Mouse (Mus musculus) urinary bladder, postnatal 4 days (tissue): ENCODE measurements around the gene Adap1.
A peak's percentile ranks its signal among the peaks of the same experiment; 100 is the strongest.
"Not testable (repeated sequence)": the region's sequence is repeated elsewhere in the genome, so short reads cannot be mapped to it uniquely, and the experiment has no call there.

Experiments
- DNase-seq, 2 experiments: peaks; one replicate each; pipeline ENCODE4 v3.0.0; 2021 to 2022; ENCODE audit warnings: low spot score in 2 of 2

Gene Adap1

GRCm38 (mm10) chr5:139351134-139351533 is 25.7 kb upstream of the Adap1 start, which contains the start of gene Cox19:
Gene Cox19 (minus strand): TSS chr5:139351418.
- no peak for DNase-seq

DNA sequence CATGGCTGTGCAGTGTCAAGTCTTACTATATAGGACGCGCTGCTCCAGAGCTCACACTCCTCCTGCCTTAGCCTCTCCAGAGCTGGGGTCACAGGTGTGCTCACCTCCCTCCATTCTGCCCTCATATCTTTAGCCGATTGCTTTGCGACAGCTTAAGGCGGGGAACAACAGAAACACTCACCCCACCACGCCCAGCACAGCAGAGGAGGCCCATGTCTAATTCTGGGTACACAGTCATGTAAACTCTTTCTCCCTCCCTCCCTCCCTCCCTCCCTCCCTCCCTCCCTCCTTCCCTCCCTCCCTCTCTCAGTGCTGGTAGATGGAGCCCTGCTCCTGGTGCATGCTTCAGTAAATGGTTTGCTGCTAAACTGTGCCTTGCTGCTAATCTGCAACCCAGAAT is 24.3 kb upstream of the Adap1 start:
- no peak for DNase-seq

- no peak for DNase-seq
These were observed 21.8 kb upstream of the Adap1 start for GRCm38 (mm10) chr5:139347225-139347624.

DNA sequence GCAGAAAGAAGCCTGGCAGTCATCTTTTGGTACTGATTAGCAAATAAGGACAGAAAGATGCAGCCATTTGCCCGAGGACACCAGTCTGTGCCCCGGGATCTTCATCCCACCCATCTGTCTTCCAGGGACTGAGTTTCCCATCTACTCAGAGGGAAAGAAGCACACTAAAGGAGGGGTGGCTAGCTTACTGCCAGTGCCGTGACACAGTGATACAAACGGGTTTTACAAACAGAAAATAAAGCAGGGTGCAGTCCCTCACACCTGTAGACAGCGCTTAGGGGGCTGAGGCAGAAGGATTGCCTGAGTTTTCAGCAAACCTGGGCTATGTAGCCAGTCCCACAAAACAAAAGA is 19.9 kb upstream of the Adap1 start:
- DNase-seq, result no peak

- DNase-seq, result peak; percentile 94 to 98
These were observed 19.4 kb upstream of the Adap1 start for GRCm38 (mm10) chr5:139344687-139345363.

DNA sequence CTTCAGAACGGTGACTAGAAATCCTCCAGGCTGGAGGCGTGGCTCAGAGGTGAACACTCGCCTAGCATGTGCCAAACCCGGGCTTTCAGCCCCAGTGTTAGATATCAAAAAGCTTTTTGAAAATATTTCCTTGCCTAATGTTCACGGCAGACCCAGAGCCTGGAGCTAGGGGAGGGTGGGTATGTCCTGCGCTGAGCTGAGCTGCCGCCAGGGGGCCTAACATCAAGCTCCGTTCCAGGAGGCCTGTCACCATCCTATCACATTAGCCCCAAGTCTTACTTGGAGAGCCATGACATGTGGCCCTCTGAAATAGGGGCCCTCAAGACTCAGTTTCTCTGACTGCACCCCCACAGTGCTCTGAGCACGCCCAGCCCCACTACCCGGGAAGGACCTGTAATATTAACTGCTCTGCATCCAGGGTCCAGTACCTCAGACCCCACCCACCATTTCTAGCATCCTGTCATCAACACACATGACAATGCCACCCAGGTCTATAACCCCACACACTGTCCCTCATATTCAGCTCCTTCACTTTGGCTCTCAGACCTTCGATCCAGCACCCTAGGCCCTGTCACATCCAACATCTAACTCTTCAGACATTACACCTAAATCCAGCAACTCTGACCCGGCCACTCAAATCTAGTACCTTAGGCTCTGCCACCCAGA is 18.7 kb upstream of the Adap1 start:
- DNase-seq, result peak; percentile 63 to 78

GRCm38 (mm10) chr5:139338891-139339290 is 13.5 kb upstream of the Adap1 start:
- no peak for DNase-seq

- no peak for DNase-seq
These were observed 13.0 kb upstream of the Adap1 start for GRCm38 (mm10) chr5:139338403-139338802.

- no peak for DNase-seq
These were observed 12.5 kb upstream of the Adap1 start for GRCm38 (mm10) chr5:139337826-139338370.

DNA sequence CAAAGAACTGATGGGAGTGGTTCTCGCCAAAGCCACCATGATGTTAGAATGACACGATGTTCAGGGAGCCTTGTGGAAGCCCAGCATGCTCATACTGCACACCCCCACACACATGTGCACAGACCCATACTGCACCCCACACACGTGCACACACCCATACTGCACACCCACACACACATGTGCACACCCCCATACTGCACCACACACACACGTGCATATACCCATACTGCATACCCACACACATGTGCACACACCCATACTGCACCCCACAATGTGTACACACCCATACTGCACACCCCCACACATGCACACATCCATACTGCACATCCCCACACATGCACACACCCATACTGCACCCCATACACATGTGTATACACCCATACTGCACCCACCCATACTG is 10.2 kb upstream of the Adap1 start:
- DNase-seq, result no peak

DNA sequence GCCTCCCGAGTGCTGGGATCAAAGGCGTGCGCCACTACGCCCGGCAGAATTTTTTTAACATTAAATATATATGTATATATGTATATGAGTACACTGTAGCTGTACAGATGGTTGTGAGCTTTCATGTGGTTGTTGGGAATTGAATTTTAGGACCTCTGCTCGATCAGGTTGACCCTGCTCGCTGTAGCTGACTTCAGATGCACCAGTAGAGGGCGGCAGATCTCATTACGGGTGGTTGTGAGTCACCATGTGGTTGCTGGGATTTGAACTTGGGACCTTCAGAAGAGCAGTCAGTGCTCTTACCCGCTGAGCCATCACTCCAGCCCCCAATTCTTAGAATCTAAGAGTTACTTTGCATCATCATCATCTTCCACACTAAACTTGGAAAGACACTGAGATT is 9.0 kb upstream of the Adap1 start:
- DNase-seq, result not testable (repeated sequence)

DNA sequence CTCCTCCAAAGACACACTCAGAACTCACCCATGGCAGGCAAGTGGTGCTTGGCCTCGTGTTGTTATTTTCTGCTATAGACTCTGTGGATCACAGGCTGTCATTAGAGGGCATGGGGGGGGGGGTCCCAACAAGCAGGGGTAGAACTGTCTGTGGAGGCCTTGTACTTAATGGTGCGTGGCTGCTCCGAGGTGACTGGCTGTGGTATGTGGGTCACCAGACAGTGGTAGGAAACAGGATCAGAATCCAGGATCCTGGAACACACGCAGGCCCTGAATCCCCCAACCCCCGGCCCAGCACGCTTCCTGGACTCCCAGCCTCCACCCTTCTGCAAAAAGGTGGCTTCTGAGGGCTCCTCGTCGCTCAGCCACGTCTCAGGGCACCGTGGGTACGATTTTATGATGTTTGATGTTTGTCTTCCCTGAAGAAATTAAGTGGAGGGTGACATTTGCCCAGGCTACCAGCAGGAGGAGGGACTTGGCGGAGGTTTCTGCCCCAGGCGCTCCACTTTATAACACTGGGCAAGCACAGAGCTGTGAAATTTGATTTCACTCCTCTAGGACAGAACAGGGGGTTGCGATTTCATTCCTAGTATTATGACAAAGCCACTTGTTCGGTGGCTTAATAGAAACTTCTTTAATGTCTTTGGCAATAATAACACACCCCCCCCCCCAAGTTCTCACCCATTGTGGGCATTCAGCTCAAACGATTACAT is 8.0 kb upstream of the Adap1 start:
- DNase-seq, result no peak

- no peak for DNase-seq
These were observed 7.3 kb upstream of the Adap1 start for GRCm38 (mm10) chr5:139332590-139333272.

DNA sequence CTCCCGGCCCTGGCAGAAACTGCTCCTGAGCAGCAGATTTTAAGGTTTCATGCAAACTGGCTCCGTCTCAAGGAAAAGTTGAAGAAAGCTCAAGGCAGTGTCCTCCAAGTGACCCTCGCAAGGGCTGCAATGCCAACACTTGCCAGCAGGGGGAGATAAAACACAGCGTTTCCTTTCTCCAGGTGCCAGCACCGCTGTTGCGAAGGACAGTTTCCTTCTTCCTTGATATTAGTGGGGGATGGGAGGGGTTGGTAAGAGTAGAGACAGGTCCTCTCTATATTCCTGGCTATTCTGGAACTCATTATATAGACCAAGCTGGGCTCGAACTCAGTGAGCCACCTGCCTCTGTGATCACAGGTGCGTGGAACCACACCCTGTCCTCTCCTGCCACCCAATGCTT is 6.3 kb upstream of the Adap1 start:
- DNase-seq, result peak; percentile 66 to 90

DNA sequence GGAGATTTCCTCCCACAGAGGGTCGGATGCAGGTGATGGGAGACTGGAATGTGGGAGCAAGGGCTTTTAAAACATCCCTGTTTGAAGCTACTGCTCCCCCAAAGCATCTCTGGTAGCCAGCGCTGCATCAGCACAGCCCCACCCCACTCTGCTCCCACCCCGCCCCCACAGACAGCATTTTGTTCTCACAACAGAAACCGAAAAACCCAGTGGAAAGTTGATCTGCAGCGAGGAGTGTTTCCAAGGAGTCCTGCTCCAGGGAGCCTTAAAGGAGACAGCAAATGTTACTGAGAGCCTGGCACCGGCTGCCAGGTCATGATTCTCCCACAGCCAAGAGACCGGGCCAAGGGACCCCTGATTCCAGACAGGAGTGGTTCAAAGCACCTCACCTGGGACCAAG is 5.3 kb upstream of the Adap1 start:
- no peak for DNase-seq

GRCm38 (mm10) chr5:139327634-139328020 is 2.2 kb upstream of the Adap1 start:
- DNase-seq, result no peak

DNA sequence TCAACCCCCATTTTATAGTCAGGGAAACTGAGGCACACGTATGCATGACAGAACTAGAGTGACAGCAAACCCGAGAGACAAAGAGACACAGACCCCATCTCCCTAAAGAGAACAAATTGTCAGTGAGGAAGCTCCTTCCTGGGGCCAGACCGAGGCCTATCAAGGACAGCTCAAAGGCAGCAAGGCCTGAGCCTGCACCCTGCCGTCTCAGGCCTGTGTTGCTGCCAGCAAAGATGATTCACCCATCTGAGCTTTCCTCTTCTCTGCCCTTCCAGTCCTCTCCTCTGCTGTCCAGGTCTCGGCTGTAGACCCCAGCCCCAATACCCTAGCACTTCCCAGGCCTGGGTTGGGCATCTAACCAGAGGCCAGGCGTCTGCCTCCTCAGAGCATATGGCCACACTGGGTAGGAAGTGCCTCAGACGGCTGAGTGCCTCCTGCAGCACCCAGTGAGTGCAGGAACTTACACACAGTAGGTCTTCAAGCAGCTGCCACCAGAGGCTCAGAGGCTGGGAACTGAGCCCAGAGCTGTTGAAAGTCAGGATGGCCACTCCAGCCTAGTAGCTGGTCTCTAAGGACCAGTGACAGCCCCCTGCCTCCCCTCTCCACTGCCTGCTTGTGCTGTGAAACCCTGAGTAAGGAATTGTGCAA is 1.7 kb upstream of the Adap1 start:
- DNase-seq, result no peak

DNA sequence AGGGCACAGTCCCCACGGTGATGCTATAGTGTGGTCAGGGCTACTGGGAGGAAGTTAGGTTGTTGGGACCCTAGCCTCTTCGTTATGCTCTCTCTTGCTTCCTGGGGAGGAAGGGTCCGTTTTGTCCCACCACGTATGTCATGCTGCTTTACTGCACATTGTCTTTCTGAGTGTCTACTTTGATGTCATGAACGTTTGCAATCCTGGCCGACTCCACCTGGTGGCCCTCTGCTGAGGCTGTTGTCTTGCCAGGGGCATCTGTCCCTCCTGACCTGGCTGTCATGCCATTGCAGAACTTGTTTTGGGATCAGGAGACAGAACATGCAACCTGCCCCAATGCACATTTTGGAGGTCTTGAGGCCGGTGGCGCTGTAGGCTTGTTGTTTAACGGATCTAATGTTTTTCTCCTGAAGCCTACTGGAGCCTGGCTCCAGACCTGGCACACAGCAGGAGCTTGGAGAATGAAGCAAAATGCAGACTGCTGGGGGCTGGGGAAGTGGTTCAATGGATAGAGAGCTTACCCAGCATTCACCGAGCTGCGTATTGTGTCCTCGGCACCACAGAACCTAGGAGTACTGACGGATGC is 782 bp upstream of the Adap1 start:
- no peak for DNase-seq

GRCm38 (mm10) chr5:139324691-139325394 is 579 bp downstream of the Adap1 start:
- peak in 1 of 2 experiments; percentile 35 for DNase-seq

DNA sequence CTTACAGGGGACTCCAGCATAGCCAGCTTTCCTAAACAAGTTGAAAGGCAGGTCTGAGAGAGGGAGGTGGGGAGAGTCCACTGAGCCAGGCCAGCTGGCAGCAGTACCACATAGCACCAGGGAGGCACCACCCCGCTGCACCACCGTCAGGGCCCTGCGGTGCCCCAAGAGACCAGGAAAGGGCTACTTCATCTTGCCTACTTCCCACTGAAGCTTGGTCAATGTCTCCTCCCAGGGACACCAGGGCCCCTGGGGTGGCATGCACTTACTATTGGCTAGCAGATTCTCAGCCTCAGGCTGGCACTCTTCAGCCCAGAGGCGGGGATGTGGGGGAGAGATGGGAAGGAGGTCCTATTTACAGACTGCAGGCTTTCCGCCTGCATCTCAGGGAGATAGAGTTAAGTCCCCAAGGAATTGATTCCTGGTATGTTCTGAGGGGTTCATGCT is 1.4 kb downstream of the Adap1 start:
- DNase-seq, result no peak
